Mouse (Mus musculus): ENCODE results near the gene Rasgrf1.
A peak's percentile ranks its signal among the peaks of the same experiment; 100 is the strongest.

Rasgrf1 gene

GRCm38 (mm10) chr9:89968836-89969450 lies 59.2 kb downstream of the Rasgrf1 start:
- DNase-seq (ENCODE audit: low spot score in 2 of 2), result peak in 1 of 2 experiments; percentile 58

- peak in 1 of 2 experiments; percentile 60 for DNase-seq (ENCODE audit: low spot score in 2 of 2)
Measured at GRCm38 (mm10) chr9:89970271-89970670, 60.6 kb downstream of the Rasgrf1 start.

DNA sequence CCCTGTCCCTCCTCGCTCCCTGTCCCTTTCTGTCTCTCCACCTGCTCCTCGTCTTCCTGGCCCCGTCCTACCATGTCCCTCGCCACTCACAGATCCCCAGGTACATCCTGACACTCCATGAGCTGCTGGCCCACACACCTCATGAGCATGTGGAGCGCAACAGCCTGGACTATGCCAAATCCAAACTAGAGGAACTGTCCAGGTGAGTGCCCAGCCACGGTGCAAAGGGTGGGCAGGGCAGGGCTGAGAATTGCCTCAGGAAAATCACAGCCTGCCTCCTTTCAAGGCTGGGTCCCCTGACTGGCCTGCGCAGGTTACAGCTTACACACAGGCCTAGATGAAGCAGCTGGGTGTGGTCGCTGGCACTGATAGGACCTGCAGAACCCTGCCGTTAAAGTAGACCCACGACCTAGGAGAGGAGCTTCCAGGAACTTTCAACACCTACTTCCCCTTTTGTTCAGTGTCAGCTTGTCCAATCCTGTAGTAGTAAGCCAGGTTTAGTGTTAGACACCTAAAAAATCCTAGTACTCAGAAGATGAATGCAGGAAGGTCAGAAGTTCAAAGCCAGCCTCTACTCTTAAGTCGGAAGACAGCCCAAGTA lies 61.3 kb downstream of the Rasgrf1 start:
- peak in 1 of 2 experiments; percentile 57 for DNase-seq (ENCODE audit: low spot score in 2 of 2)

DNA sequence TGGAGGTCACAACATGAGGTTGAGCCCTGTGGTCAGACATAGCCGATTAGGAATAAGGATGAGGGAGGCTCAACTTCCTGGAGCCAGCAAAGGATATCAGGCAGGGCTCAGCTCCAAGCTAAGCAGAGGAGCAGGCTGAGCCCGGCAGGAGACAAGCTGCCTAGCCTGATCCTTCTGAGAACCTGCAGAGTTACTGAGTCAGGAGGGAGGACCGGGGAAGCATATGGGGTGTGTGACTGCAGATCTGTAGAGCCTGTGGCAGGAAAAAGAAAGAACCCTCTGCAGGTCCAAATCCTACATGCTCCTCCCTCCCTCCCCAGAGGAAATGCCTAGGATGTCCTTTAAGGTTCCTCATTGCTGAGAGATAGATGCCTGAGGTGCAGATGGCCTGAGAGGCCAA lies 62.6 kb downstream of the Rasgrf1 start:
- DNase-seq (ENCODE audit: low spot score in 2 of 2), result peak in 1 of 2 experiments; percentile 53

GRCm38 (mm10) chr9:89973856-89974255 lies 64.1 kb downstream of the Rasgrf1 start:
- DNase-seq (ENCODE audit: low spot score in 2 of 2), result peak in 1 of 2 experiments; percentile 14

- peak in 1 of 2 experiments; percentile 56 for DNase-seq (ENCODE audit: low spot score in 2 of 2)
Measured at GRCm38 (mm10) chr9:89974463-89974931, 64.8 kb downstream of the Rasgrf1 start.

DNA sequence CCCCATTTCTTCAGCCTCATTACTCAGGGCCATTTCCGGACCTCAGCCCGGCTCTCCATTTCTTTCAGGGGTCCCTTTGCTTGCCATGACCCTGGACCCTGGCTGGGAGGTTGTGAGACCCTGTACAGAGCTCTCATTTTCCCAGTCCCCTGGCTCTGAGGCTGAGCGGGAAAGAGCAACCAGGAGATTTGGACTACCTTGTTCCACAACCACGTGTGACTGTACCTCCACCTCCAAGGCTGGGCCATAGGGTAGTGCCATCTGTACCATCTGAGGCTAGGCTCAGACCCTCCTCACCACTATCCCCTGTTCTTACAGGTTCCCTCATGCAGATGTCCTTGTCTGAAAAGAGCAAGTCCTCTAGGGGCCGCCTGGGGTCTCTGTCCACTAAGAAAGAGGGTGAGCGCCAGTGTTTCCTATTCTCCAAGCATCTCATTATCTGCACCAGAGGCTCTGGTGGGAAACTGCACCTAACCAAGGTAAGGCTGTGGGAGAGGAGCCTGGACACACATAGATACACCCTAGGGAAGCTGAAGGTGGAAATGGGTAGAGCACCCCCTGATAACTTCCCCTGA lies 66.7 kb downstream of the Rasgrf1 start:
- peak in 1 of 2 experiments; percentile 55 for DNase-seq (ENCODE audit: low spot score in 2 of 2)

DNA sequence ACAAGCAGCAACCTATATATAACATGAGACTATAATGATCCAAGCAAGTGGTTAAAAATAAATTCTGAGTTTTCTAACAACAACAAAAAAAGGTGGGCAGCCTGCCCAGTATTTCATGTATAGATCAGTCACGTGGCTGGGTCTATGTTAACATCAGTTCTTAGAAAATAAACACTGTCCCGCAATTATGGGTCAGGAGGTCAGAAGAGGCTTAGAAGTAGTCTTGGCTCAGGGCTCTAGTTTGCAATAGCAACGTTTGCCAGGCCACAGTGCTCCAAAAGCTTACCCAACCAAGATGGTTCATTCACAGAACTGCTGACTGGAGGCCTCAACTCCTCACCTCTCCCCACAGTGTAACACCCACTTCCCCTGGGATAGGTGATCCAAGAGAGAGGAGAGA lies 69.5 kb downstream of the Rasgrf1 start:
- DNase-seq (ENCODE audit: low spot score in 2 of 2), result peak in 1 of 2 experiments; percentile 41

GRCm38 (mm10) chr9:89982256-89982655 lies 72.5 kb downstream of the Rasgrf1 start:
- peak in 1 of 2 experiments; percentile 52 for DNase-seq (ENCODE audit: low spot score in 2 of 2)

DNA sequence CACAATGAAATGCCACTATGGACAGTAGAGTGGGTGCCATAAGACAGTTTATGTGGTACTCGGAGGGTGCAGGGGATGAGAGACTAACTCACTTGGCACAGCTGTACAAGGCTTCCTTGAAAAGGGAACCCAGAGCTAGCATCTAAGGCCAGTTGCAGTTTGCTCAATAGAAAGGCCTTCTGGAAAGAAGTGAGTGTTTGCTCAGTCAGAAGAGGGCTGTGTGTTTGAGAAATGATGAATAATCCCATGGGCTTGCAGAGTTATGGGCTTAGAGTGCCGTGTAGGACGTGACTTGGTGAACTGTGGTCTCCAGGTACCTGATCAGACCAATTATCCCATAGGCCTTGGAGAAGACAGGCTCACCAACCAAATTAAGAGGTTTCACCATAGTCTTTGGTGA lies 78.3 kb downstream of the Rasgrf1 start:
- DNase-seq (ENCODE audit: low spot score in 2 of 2), result no peak

DNA sequence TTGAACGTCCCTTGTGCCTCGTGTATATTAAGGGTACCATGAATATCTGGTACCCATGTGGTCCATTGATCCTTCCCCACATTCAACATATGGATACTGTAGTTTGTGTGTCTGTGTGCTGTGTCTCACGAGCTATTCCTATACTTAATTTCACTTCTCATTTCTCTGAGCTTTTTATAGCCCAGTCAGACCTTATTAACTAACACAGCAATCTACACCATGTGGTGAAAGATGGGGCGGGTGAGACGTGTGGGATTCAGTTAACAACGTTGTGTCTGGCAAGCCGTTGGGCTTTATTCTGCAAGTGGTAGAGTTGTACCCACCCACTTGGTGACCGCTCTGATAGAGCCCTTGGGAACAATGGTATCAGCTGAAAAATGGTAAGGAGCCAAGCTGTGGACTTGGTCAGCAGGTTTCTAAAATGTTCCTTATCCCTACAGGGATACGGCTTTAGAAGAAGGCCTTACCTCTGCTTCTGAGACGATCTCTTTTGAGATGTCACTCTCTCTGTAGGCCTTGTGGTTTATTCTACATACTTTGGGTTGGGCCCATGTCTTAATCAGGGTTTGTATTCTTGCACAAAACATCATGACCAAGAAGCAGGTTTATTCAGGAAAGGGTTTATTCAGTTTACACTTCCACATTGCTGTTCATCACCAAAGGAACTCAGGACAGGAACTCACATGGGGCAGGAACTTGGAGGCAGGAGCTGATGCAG lies 79.3 kb downstream of the Rasgrf1 start:
- DNase-seq (ENCODE audit: low spot score in 2 of 2), result no peak

DNA sequence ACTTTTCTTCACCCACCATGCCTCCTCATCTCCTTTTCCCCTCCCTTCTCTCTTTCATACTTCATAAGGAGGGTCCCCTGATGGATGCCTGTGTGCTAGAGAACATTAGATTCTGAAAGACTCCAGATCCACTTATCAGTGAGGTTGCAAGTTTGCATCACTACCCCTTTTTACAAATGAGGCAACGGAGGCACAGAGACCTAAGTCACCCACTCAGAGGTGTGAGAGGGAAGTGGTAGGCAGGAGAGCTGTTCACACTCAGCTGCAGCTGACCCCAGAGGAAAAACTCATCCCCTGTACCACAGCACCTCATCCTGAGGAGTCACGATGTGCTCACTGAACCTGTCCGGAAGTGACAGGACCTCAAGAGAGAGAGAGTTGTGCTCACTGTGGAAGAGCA lies 96.7 kb downstream of the Rasgrf1 start:
- DNase-seq (ENCODE audit: low spot score in 2 of 2), result no peak

DNA sequence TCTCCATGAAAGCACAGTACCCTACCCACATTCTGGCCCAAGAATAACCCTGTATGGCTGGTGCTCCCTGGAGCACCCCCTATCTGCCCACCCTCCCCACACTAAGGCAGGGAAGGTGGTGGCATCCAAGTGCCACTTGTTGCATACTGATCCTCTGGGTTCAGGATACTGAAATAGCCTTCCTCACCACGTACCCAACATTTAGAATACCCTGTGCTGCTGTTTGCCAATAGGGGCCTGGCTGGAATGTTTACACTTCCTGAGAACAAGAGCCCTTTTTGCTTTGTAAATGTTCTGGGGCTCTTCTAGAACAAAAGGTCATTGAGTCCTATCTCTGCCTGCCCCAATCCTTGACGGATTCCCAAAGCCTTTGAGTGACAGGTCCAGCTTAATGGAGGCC lies 97.4 kb downstream of the Rasgrf1 start:
- no peak for DNase-seq (ENCODE audit: low spot score in 2 of 2)

GRCm38 (mm10) chr9:90008138-90008537 lies 98.4 kb downstream of the Rasgrf1 start:
- no peak for DNase-seq (ENCODE audit: low spot score in 2 of 2)

GRCm38 (mm10) chr9:90011849-90012248 lies 102.1 kb downstream of the Rasgrf1 start:
- DNase-seq (ENCODE audit: low spot score in 2 of 2), result no peak

- DNase-seq (ENCODE audit: low spot score in 2 of 2), result no peak
Measured at GRCm38 (mm10) chr9:90014649-90015048, 104.9 kb downstream of the Rasgrf1 start.

GRCm38 (mm10) chr9:90016204-90016603 lies 106.5 kb downstream of the Rasgrf1 start:
- no peak for DNase-seq (ENCODE audit: low spot score in 2 of 2)

GRCm38 (mm10) chr9:90020866-90021265 lies 111.2 kb downstream of the Rasgrf1 start:
- DNase-seq (ENCODE audit: low spot score in 2 of 2), result no peak

DNA sequence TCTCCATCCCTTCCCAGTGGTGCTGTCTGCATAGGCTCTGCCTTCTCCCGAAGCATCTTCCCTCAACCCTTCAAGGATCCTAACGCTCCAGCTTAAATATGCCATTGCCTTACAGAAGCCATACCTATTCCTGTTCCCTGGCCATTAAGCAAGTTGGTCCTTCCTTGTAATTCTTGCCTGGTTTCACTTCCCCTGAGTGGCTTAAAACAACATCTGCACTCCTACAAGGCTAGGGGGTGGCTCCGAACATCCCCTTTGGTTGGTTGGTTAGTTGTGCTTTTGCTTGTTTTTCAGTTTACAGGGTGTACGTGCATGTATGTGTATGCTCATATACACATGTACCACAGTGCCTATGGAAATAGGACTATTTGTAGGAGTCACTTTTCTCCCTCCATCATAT lies 111.7 kb downstream of the Rasgrf1 start:
- no peak for DNase-seq (ENCODE audit: low spot score in 2 of 2)

DNA sequence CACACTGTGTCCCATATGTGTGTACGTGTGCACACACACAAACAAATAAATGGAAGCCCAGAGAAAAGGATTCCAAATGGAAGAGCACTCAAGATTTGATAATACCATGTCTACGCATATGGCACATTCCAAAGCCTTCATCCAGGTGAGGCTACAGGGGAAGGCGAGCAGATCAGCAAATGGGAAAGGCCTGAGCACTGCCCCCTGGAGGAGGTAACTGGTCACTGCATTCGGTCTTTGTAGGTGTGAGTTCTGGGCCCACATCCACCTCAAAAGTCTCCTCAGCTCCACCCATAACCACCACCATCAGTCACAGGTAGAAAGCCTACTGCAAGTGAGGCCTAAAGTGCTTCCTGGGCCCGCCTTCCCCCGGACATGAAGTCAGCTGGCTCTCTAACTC lies 118.0 kb downstream of the Rasgrf1 start:
- DNase-seq (ENCODE audit: low spot score in 2 of 2), result no peak

- DNase-seq (ENCODE audit: low spot score in 2 of 2), result no peak
Measured at GRCm38 (mm10) chr9:90033922-90034321, 124.2 kb downstream of the Rasgrf1 start.

DNA sequence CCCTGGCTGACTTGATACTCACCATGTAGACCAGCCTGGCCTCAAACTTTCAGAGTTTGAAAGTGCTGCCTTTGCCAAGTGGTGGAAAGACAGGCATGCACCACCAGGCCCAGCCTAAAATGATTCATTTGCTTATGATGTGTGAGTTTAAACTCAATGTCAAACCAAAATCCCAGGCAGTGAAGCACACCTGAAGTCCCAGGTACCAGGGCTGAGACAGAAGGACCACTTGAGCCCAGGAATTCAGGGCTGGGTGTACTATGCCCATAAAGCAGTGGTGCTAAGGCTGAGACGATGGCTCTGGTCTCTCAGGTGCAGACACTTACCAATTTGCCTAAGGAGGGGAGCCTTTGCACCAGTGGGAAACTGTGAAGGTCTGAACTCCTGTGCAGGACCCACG lies 125.5 kb downstream of the Rasgrf1 start:
- DNase-seq (ENCODE audit: low spot score in 2 of 2), result no peak
